Mouse (Mus musculus): Measurements from ENCODE around the gene Ifitm1. TPM values are rescaled to one million over a fixed set of nuclear protein-coding genes. Genes with fewer than 3 reads are reported as not detected.
"Not testable (repeated sequence)": the region's sequence is repeated elsewhere in the genome, so short reads cannot be mapped to it uniquely, and the experiment has no call there.

The Ifitm1 gene
- polyA plus RNA-seq, 1 experiment from 2014 or later, result 43.1 TPM

GRCm38 (mm10) chr7:141011238-141011770 is 44.3 kb downstream of the Ifitm1 start:
- Histone ChIP-seq H3K36me3 (no peaks in the 10 kb centered on the region), H3K4me1 (peaks cover 35% of the 10 kb centered on the region), H3K9me3 (replicated peaks) (no peaks in the 10 kb centered on the region), H3K27me3 (ENCODE audit: low read depth, poor library complexity, severe bottlenecking) (no peaks in the 10 kb centered on the region), H3K27ac (peak overlapping the region; percentile 84), H3K4me3 (peak overlapping the region; percentile 53; the same call in 1 of the 2 replicates)
- WGBS, result 81% methylated on average over 7 of the region's 7 CpGs
- no peak for DNase-seq (ENCODE audit: low spot score)

- H3K27ac ChIP-seq, result no peak overlapping the region
- H3K36me3 ChIP-seq, result no peaks in the 10 kb centered on the region
- no peak overlapping the region for H3K4me3 ChIP-seq
- H3K4me1 ChIP-seq, result no peaks in the 10 kb centered on the region
- no peaks in the 10 kb centered on the region for H3K9me3 ChIP-seq (replicated peaks)
- 89% methylated on average over 10 of the region's 10 CpGs for WGBS
- no peak for DNase-seq (ENCODE audit: low spot score)
- no peaks in the 10 kb centered on the region for H3K27me3 ChIP-seq (ENCODE audit: low read depth, poor library complexity, severe bottlenecking)
Measured at GRCm38 (mm10) chr7:141016707-141017697, 50.0 kb downstream of the Ifitm1 start.

- H3K4me3 ChIP-seq; H3K27me3 ChIP-seq (ENCODE audit: low read depth, poor library complexity, severe bottlenecking); H3K36me3 ChIP-seq; H3K9me3 ChIP-seq (replicated peaks); DNase-seq (ENCODE audit: low spot score); H3K27ac ChIP-seq; H3K4me1 ChIP-seq: not testable (repeated sequence)
- WGBS, result 93% methylated on average over 1 of the region's 1 CpGs
Measured at GRCm38 (mm10) chr7:141017824-141018223, 50.8 kb downstream of the Ifitm1 start, which contains the start of gene Ifitm6. TSS of gene Ifitm6 (minus strand) at chr7:141017924.

- H3K4me1 ChIP-seq, result no peaks in the 10 kb centered on the region
- WGBS, result 93% methylated on average over 5 of the region's 5 CpGs
- H3K4me3 ChIP-seq, result no peak overlapping the region
- DNase-seq (ENCODE audit: low spot score), result no peak
- no peak overlapping the region for H3K27ac ChIP-seq
- no peaks in the 10 kb centered on the region for H3K27me3 ChIP-seq (ENCODE audit: low read depth, poor library complexity, severe bottlenecking)
- no peaks in the 10 kb centered on the region for H3K36me3 ChIP-seq
- no peaks in the 10 kb centered on the region for H3K9me3 ChIP-seq (replicated peaks)
Measured at GRCm38 (mm10) chr7:141019028-141019427, 52.0 kb downstream of the Ifitm1 start.

Other genes with a start within 250 kb of the Ifitm1 start
- 0.09 TPM in 2 replicates for gene Cyp2e1, start 203.5 kb upstream of the Ifitm1 start, polyA plus RNA-seq (2016; fragmentation: Nextera tagmentation; extraction: Ambion mirVana)
- 0.10 and 0.23 TPM in 2 replicates for gene Syce1, start 179.4 kb upstream of the Ifitm1 start, polyA plus RNA-seq (2016; fragmentation: Nextera tagmentation; extraction: Ambion mirVana)
- 2.1 and 2.2 TPM in 2 replicates for gene Zfp941, start 145.0 kb upstream of the Ifitm1 start, polyA plus RNA-seq (2016; fragmentation: Nextera tagmentation; extraction: Ambion mirVana)
- 0.75 and 0.95 TPM in 2 replicates for gene Urah, start 132.2 kb upstream of the Ifitm1 start, polyA plus RNA-seq (2016; fragmentation: Nextera tagmentation; extraction: Ambion mirVana)
- gene Scgb1c1, start 121.7 kb upstream of the Ifitm1 start, polyA plus RNA-seq (2016; fragmentation: Nextera tagmentation; extraction: Ambion mirVana), result not detected in 2 replicates
- not detected in 2 replicates for gene Odf3, start 119.4 kb upstream of the Ifitm1 start, polyA plus RNA-seq (2016; fragmentation: Nextera tagmentation; extraction: Ambion mirVana)
- gene Gm45785, start 110.9 kb upstream of the Ifitm1 start, polyA plus RNA-seq (2016; fragmentation: Nextera tagmentation; extraction: Ambion mirVana), result not detected in 2 replicates
- gene Ric8a, start 110.3 kb upstream of the Ifitm1 start, polyA plus RNA-seq (2016; fragmentation: Nextera tagmentation; extraction: Ambion mirVana), result 45.2 and 54.2 TPM in 2 replicates
- 23.0 and 26.1 TPM in 2 replicates for gene Bet1l, start 109.6 kb upstream of the Ifitm1 start, polyA plus RNA-seq (2016; fragmentation: Nextera tagmentation; extraction: Ambion mirVana)
- gene Psmd13, start 85.3 kb upstream of the Ifitm1 start, polyA plus RNA-seq (2016; fragmentation: Nextera tagmentation; extraction: Ambion mirVana), result 353 and 364 TPM in 2 replicates
- 25.4 and 27.6 TPM in 2 replicates for gene Sirt3, start 84.9 kb upstream of the Ifitm1 start, polyA plus RNA-seq (2016; fragmentation: Nextera tagmentation; extraction: Ambion mirVana)
- gene Cox8b, start 66.8 kb upstream of the Ifitm1 start, polyA plus RNA-seq (2016; fragmentation: Nextera tagmentation; extraction: Ambion mirVana), result 0.49 TPM in 1 of 2 replicates, not detected in the other
- gene Nlrp6, start 46.3 kb upstream of the Ifitm1 start, polyA plus RNA-seq (2016; fragmentation: Nextera tagmentation; extraction: Ambion mirVana), result 0.06 and 0.26 TPM in 2 replicates
- gene Pgghg, start 25.8 kb upstream of the Ifitm1 start, polyA plus RNA-seq (2016; fragmentation: Nextera tagmentation; extraction: Ambion mirVana), result 11.4 and 15.4 TPM in 2 replicates
- 4.2 and 5.9 TPM in 2 replicates for gene Ifitm5, start 16.9 kb upstream of the Ifitm1 start, polyA plus RNA-seq (2016; fragmentation: Nextera tagmentation; extraction: Ambion mirVana)
- not detected in 2 replicates for gene Gm45717, start 11.3 kb upstream of the Ifitm1 start, polyA plus RNA-seq (2016; fragmentation: Nextera tagmentation; extraction: Ambion mirVana)
- gene Ifitm2, start 11.2 kb upstream of the Ifitm1 start, polyA plus RNA-seq (2016; fragmentation: Nextera tagmentation; extraction: Ambion mirVana), result 904 and 922 TPM in 2 replicates
- gene Ifitm3, start 43.5 kb downstream of the Ifitm1 start, polyA plus RNA-seq (2016; fragmentation: Nextera tagmentation; extraction: Ambion mirVana), result 54.0 and 56.4 TPM in 2 replicates
- gene Ifitm6, start 50.7 kb downstream of the Ifitm1 start, polyA plus RNA-seq (2016; fragmentation: Nextera tagmentation; extraction: Ambion mirVana), result 0.31 TPM in 1 of 2 replicates, not detected in the other
- gene Gm17387, start 61.9 kb downstream of the Ifitm1 start, polyA plus RNA-seq (2016; fragmentation: Nextera tagmentation; extraction: Ambion mirVana), result not detected in 2 replicates
- 26.2 and 30.7 TPM in 2 replicates for gene B4galnt4, start 93.9 kb downstream of the Ifitm1 start, polyA plus RNA-seq (2016; fragmentation: Nextera tagmentation; extraction: Ambion mirVana)
- 6.0 and 8.2 TPM in 2 replicates for gene Pkp3, start 111.0 kb downstream of the Ifitm1 start, polyA plus RNA-seq (2016; fragmentation: Nextera tagmentation; extraction: Ambion mirVana)
- gene Sigirr, start 133.4 kb downstream of the Ifitm1 start, polyA plus RNA-seq (2016; fragmentation: Nextera tagmentation; extraction: Ambion mirVana), result 2.3 TPM in 2 replicates
- 0.64 and 0.67 TPM in 2 replicates for gene Ano9, start 150.6 kb downstream of the Ifitm1 start, polyA plus RNA-seq (2016; fragmentation: Nextera tagmentation; extraction: Ambion mirVana)
- gene Ptdss2, start 155.2 kb downstream of the Ifitm1 start, polyA plus RNA-seq (2016; fragmentation: Nextera tagmentation; extraction: Ambion mirVana), result 85.6 and 95.2 TPM in 2 replicates
- 67.7 and 85.0 TPM in 2 replicates for gene Rnh1, start 205.6 kb downstream of the Ifitm1 start, polyA plus RNA-seq (2016; fragmentation: Nextera tagmentation; extraction: Ambion mirVana)
- gene Hras, start 226.8 kb downstream of the Ifitm1 start, polyA plus RNA-seq (2016; fragmentation: Nextera tagmentation; extraction: Ambion mirVana), result 101 and 104 TPM in 2 replicates
- gene Lrrc56, start 226.9 kb downstream of the Ifitm1 start, polyA plus RNA-seq (2016; fragmentation: Nextera tagmentation; extraction: Ambion mirVana), result 14.0 and 21.8 TPM in 2 replicates
- 3.5 and 4.5 TPM in 2 replicates for gene Lmntd2, start 246.9 kb downstream of the Ifitm1 start, polyA plus RNA-seq (2016; fragmentation: Nextera tagmentation; extraction: Ambion mirVana)
- gene Rassf7, start 248.6 kb downstream of the Ifitm1 start, polyA plus RNA-seq (2016; fragmentation: Nextera tagmentation; extraction: Ambion mirVana), result 44.7 and 53.5 TPM in 2 replicates